Mouse (Mus musculus): ENCODE results near the gene Zyx.

GRCm38 (mm10) chr6:42372001-42372400, 22.6 kb downstream of the Zyx start:
- TF ChIP-seq GATA1 (IDR thresholded peaks at IDR 0.05; ENCODE audit: borderline replicate concordance, low read length) (no peak), FLI1 (IDR thresholded peaks at IDR 0.05; ENCODE audit: low read length) (no peak)

All from megakaryocyte, embryonic 14.5 days (primary cell).